Mouse (Mus musculus) lung, postnatal 25 days (tissue): ENCODE results near the gene Zfp64.
A peak's percentile ranks its signal among the peaks of the same experiment; 100 is the strongest.
"Not testable (repeated sequence)": the region's sequence is repeated elsewhere in the genome, so short reads cannot be mapped to it uniquely, and the experiment has no call there.

Source experiments
- DNase-seq: peaks from one replicate; pipeline ENCODE4 v3.0.0; 2022; ENCODE audit warnings: low spot score

The Zfp64 gene

DNA sequence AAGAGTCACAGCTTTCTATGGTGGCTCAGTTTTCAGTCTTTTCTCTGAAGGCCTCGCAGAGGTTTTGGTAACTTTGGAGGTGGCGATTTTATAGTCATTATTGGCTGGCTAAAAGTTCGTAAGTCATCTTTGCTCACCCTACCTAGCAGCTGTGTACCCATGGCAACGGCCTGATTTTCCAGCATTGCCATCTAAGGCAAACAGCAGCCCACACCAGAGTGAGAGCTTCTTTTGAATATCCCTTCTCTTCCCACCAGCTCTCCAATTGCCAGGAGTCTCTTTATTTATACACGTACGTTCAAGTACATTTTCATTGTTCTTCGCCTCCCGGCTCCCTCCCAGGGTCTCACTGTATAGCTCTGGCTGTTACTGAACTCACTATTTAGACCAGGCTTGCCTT, 59.9 kb downstream of the Zfp64 start:
- DNase-seq, result no peak

DNA sequence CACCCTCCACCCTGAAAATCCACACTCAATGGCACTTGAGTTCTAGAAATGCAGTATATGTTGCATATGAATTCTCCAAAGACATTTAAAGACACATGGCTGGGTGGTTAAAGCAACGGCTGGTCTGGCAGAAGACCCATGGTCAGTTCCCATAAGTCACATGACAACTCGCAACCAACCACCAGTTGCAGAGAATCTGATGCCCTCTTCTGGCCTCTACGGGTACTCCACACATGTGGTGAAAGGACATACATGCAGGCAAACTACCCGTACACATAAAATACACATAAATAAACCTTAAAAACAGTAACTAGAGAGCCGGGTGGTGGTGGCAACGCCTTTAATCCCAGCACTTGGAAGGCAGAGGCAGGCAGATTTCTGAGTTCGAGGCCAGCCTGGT, 60.6 kb downstream of the Zfp64 start:
- DNase-seq, result no peak

DNA sequence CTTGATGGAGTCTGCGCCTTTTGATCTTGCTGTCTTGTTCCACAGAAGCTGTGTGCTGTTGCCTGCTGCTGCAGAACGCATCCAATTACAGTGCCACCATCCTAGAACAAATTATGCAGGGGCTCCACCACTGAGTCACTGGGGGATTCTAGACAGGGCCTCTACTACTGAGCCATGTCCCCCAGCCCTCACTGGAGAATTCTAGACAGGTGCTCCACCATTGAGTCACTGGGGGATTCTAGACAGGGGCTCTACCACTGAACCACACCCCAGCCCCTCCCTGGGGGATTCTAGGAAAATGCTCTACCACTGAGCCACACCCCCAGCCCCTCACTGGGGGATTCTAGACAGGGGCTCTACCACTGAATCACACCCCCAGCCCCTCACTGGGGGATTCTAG, 63.3 kb downstream of the Zfp64 start:
- no peak for DNase-seq

DNA sequence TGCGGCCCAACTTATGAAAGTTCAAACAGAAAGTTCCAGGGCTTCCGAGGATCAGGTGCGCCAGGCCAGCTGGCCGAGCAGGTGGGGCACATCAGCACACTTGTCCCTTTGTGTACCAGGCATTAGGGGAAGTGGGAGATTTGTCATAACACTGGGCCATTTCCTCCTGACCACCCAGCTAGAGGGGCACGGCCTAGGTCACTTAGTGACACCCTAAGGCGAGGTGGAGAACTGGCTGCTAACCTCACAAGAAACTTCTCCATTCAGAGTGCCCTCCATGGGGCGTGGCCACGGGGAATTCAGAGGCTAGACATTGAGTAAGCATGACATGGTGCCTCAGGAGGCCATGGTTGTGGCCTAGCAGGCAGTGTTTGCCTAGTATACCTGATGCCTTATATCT, 70.7 kb downstream of the Zfp64 start:
- DNase-seq, result peak; percentile 12

DNA sequence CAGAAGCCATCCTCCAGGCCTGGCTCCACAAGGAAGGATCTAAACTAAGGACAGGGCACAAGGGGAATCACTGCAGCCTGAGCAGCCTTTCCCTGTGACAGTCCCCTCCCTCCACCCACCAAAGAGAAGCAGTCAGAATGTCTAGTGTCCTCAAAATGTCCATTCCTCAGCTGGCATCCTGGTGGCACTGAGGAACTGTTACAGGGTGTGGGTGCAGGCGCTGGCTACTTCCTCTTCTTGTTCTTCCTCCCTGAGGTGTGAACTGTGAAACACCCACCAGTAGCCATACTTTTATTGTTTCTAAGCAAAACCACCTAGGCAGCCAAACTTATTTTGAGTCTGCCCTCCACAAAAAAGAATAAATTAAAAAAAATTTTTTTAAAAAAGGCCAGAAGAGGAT, 72.4 kb downstream of the Zfp64 start:
- DNase-seq, result no peak

DNA sequence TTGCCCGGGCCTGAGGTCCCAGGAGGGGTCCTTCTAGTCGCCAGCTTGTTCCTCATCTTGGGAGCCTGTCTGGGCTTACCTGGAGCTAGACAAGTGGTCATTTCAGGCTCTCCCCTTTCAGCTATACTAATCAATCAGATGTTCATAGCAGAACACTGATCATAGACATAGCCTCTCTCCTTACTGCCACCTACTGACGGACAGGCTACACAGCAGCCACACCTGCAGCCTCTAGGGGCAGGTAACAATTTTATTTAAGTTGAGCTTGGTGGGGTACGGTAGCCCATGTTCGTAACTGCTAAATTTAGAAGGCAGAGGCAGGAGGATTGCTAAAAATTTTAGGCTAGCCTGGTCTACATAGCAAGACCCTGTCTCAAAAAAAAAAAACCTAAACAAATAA, 73.5 kb downstream of the Zfp64 start:
- DNase-seq, result peak; percentile 11

DNA sequence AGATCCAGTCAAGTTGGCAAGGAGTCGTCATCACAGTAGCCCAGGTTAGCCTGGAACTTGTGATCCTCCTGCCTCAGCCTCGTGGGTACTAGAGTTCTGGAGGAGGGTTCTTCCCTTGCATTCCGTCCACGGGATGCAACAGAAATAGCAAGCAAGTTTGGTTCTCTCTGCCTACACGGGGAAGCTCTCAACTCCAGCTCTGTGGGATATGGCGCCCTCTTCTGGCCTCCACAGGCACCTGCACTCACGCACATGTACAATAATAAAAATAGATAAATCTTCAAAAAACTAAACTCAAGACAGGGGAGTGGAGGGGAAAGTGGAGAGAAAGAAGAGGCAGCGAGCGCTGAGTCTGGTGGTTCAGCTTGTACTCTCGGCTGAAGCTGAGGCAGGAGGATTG, 75.8 kb downstream of the Zfp64 start:
- DNase-seq, result no peak

DNA sequence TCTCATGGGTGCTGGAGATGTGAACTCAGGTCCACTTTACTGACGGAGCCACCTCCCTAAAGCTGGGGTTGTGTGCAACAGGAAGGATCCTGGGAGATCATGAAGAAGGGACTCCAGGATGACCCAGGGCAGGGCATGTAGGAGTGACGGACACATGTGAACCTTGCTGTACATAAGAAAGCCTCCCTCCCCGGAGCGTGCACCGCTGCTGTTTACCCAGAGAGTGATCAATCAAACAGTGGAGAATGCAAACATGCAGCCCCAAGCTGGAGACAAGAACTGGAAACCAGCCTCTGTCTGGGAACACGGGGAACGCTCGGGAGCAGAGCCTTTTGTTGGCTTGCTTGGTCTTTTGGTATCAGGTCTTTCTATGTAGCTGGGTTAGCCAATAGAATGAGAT, 76.7 kb downstream of the Zfp64 start:
- no peak for DNase-seq

DNA sequence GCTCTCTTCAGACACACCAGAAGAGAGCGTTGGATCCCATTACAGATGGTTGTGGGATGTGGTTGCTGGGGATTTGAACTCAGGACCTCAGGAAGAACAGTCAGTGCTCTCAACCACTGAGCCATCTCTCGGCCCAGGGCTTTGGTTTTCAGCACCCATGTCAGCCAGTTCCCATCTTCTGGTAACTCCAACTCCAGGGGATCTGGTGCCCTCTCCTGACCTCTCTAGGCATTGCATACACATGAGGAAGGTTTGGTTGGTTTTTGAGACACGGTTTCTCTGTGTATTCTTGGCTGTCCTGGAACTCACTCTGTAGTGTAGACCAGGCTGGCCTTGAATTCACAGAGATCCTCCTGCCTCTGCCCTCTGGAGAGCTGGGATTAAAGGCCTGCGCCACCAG, 77.2 kb downstream of the Zfp64 start:
- no peak for DNase-seq

DNA sequence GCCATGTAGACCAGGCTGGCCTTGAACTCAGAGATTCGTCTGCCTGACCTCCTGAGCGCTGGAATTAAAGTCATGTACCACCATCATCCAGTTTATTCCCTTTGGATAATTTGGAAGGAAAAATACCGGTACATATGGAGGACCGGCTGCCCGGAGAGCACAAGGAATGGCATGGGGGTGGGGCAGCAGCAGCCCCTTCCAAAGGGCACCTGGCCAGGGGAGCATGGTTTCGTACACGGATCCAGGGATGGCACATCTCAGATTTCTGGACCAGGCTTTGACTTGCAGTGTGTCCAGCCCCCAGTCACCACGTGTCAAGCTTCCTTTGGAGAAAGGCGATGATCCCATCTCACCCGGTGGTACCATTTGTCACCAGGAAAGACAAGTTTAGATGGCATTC, 78.8 kb downstream of the Zfp64 start:
- no peak for DNase-seq

DNA sequence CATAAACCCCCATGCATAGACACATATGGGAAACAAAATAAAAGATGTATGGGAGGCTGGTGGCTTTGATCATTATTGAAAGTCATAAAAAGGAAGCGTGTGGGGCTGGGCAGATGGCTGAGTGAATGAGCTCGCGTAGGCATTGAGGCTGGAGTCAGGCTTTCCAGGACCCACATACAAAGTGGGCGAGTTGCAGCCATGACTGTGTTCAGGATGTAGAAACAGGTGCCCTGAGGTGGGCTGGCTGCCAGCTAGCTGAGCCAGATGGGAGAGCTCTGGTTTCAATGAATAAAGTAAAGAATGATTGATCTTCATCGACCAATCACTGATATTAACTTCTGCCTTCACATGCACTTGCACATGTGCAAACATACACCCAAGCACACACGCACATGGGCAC, 80.9 kb downstream of the Zfp64 start:
- no peak for DNase-seq

DNA sequence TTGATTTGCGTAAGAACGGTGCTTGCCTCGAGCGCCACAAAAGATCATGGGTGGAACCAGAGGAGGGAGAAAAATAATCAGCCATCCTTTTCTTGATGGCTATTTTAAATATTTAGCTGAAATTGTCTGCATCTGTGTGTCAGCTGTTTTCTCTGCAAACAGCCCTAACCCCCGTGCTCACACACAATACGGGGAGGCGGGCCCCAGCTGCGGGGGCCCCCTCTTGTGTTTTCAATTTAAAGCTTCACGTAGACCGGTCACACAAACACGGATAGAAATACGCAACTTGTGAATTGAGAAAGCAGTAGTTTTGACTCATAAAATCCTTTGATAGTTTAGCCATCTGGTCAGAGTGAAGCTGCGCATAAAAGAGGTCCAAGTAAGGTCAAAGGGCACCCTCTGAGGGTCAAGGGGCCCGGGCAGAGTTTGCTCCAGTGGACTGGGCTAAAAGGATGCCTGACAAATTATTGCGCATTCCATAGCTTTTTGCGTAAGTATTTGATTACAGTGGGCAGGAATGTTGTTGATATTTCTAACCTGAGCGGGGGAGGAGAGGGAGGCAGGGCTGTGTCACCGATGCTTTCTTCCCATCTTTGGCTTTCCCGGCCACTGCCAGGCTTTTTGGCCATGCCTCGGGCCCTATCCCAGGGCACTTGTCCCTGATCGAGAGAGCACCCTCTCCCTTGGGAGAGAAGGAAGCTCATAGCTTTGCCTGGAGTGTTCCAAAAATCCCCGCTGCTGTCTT, 83.4 kb downstream of the Zfp64 start:
- DNase-seq, result no peak

DNA sequence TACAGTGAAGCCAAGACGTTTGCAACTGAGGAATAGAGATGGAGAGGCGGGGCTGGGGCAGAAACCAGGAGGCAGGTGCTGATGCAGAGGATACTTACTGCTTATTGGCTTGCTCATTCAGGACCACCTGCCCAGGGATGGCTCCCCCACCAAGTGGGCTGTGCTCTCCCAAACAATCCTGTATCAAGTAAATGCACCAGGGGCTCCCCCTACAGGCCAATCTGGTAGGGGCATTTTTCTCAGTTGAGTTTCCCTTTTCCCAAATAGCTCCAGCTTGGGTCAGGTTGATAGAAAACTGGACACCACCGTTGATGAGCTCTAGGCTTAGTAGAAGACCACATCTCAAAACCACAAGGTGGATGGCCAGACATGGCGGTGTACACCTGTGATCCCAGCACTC, 84.9 kb downstream of the Zfp64 start:
- no peak for DNase-seq

DNA sequence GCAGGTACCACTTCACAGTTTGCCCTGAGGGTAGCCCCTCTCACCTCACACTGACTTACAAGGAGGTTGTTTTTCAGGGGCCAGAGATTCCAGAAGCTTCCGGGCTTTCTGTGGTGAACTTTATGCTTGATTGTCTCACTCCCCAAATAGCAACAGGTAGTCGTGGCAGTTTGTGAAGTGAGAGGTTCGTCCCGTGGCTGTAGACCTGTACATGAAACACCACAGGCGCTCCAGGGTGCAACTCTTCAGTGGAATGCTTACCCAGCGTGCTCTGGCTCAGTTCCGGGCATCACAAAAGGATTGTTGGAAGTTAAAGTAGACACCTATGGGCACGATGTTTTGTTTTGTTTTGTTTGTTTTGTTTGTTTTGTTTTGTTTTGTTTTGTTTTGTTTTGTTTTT, 88.4 kb downstream of the Zfp64 start:
- DNase-seq, result no peak

DNA sequence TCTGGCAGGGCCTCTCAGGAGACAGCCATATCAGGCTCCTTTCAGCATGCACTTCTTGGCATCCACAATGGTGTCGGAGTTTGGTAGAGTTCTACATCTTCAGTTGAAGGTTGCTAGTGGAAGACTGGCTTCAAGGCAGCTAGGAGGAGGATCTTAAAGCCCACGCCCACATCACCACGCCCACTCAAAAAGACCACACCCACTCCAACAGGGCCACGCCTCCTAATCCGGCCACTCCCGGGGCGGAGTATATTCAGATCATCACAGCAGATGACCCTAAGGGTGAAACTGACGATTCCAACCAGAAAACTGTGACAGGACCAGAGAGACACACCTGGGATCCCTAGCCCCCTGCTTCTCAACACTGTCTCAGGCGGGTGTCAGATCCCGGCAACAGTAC, 89.0 kb downstream of the Zfp64 start:
- DNase-seq, result no peak

DNA sequence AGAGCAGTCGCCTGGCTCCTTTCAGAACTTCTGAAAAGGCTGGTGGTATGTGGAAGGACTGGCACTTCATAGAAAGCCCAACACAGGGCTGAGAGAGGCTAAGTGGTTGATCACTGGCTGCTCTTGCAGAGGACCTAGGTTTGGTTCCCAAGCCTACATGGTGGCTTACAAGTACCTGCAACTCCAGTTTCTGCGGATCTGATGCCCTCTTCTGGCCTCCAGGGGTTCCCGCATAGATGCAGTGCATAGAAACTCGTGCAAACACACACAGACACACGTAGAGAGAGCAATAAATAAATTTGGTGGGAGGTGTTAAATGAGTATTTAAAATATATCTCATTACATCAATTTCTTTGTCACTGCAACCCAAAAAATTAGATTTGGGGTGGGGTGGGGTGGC, 90.5 kb downstream of the Zfp64 start:
- no peak for DNase-seq

DNA sequence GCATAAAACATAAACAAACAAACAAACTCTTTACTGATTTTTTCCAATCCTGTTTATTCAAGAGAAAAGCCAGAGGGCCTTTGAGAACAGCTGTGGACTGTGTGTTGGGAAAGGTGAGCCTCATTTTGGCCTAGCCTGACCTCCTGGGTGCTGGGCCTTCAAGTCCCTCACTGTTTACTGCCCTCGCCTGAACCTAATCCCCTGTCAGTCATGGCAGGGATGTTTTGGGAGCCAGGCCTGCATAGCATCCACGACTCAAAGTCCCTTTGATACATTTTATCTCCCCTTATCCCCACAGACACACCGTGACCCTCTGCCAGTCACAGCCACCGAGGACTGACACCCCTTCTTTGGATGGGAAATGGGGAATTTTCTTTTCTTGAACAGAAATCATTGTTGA, 92.7 kb downstream of the Zfp64 start:
- DNase-seq, result no peak

DNA sequence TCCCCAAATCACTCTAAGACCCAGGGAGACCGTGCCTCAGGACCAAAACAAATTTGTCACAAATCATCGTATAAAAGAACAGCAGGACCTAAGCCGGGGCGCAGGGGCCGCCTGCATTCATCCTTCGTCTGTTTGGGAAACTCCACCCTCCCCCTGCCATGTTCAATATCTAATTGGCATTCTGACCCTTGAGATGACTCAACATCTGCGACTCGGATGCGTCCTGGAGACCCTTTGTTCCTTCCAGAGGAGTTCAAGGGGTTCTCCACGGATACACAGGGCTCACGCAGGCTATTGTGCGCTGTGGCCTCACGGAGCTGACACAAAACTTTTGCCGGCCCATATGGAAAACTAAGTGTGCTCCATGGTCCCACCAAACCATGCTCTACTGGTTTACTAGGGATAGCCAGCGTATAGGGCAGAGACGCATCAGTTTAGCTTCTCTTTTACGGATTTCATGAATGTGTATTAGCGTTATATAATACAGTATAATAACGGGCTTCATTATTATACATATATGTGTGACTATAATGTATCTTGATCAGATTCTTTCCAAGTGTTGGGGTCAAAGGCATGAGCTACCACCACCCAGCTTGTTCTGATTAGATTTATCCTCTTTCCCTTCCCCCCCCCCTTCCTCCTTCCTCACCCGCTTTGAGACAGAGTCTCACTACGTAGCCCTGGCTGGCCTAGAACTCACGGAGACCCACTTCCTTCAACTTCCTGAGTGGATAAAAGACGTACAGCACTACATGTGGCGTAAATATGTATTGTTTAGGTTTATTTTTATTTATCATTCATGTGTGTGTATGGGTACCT, 94.3 kb downstream of the Zfp64 start:
- no peak for DNase-seq

DNA sequence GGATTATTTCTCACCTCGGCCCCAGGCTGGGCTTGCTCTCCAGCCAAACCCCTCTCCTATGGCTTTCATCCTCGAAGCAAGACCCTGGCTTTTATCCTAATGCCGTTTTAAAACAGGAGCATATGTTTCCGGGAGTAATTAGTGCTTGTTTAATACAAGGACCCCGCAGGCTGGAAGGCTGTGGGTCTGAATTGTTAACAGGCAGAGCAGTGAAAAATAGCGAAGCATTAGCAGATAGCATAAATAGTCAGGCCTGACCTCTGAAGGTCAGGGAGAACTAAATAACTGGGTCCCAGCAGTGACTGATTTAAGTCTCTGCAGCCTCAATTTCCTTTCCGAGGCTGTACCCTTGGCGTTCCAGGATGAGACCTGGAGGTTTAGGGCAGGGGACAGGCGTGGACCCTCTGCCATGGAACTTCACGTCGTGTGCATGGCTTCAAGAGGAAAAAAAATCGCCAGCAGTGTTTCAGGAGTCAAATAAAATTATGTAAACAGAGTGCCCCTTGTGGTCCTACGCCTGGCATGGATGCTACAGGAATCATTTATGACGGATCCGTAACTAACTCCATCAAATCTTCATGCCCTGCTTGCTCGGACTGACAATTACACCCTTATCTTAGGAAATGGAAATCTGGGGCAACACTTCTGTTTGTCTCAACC, 95.2 kb downstream of the Zfp64 start:
- DNase-seq, result no peak

DNA sequence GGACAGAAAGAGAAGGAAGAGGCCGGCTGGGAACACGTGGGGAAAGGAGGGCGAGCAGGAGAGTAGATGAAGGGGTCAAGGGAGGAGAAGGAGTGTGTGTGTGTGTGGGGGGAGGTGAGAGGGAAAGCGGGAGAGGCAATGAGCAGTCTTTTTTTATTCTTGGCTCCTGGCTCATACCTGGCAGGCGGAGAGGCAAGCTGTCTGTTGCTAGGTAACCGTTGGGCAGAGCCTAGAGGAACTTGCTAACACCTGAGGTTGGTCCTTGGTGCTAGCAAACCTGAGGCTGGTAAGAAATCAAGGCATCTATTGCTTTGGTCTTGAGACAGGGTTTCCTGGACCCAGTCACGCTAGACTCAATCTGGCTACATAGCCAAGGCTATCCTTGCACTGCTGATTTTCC, 98.7 kb downstream of the Zfp64 start:
- no peak for DNase-seq

DNA sequence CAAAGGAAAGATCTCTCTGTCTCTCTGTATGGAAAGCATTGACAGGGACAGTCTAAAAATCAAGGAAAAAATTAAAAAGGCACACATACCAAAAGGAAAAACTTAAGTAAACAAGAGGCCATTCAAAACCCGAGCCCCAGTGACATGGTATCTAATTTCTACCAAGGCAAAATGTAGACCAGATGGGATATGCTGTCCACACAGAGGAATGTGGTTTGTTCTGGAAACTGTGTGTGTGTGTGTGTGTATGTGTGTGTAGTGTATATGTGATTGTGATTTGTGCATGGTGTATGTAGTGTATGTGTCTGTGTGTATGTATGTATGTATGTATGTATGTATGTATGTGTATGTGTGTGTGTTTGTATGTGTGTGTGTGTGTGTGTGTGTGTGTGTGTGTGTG, 100.6 kb downstream of the Zfp64 start:
- DNase-seq, result no peak

DNA sequence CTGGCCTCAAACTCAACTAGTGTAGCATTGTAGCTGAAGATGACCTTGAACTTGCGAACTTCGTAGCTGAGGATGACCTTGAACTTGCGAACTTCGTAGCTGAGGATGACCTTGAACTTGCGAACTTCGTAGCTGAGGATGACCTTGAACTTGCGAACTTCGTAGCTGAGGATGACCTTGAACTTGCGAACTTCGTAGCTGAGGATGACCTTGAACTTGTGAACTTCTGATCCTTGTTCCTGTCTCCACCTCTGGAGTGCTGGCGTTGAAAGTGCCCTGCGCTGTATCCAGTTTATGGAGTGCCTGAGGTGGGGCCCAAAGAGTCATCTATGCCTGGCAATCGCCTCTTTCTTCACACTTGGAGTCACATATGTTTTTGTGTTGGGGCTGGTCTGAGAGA, 101.5 kb downstream of the Zfp64 start:
- DNase-seq, result not testable (repeated sequence)

DNA sequence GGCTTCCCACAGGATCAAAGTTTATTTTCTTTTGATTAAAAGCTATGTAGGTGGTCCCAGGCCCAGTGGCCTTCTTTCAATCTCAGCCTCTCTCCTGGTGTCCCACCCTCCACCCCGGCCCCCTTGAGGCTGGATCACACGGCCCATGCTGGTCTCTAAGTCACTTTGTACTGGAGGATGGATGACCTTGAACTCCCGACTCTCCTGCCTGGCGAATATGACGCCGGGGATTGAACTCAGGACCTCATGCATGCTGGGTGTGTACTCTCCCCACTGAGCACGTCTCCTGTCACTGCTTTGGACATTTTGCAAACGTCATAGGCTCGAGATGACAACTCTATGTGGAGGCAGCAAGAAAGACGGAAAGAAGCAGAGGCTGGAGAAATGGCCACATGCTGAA, 103.8 kb downstream of the Zfp64 start:
- DNase-seq, result no peak
